In the genomic region with DNA sequence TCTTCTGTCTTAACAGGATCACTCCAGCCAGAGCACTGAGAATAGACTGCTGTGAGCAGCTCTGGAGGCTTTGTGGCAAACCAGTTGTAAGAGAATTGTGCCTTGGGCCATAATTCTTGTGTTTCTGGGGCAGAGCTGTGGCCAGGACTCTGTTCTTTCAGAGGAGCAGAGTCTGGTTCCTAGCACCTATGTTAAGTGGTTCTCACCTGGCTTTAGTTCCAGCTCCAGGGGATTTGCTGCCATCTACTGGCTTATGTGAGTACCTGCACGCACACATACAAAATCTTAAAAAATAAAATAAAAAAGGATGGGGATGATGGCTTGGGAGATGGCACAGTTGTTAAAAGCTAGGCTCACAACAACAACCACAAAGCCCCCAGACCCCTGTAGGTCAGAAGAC, we compare ENCODE assay signal across 9 mouse cellular contexts. TPM values are rescaled to one million over a fixed set of nuclear protein-coding genes. Genes with fewer than 3 reads are reported as not detected.
DNase-seq lines count a peak whose midpoint lies in the region; ATAC-seq and TF ChIP-seq lines count a peak whose summit lies in the region.
"Had no signal": no experiment of that assay in that cellular context is flagged by ENCODE, and none has a peak within 500 bp of the region (broad histone marks: within the 10 kb centered on the region; RNA-seq: fewer than 3 reads in every experiment).

No protein-coding gene starts in this region.

- TF ChIP-seq CTCF in layer of hippocampus, adult 2 months (conservative IDR thresholded peaks at IDR 0.05) = peak; percentile 72
- TF ChIP-seq CTCF in E14TG2a.4 (conservative IDR thresholded peaks at IDR 0.05; ENCODE audit: low read length) = peak; percentile 90
- peak; percentile 57 for TF ChIP-seq CTCF in bone marrow macrophage, adult 2 months (IDR thresholded peaks at IDR 0.05; ENCODE audit: low read depth, low read length)

- no peaks in the 10 kb centered on the region for H3K27me3 ChIP-seq in E14TG2a.4 (ENCODE audit: insufficient read depth, low read length)
- no peaks in the 10 kb centered on the region for H3K27me3 ChIP-seq in kidney, embryonic 15.5 days

- no peak for TF ChIP-seq POLR2A in bone marrow macrophage, adult 2 months (IDR thresholded peaks at IDR 0.05; ENCODE audit: borderline replicate concordance, low read depth, low read length)

- no peak overlapping the region for H3K4me3 ChIP-seq in layer of hippocampus, adult 2 months
- H3K4me3 ChIP-seq in E14TG2a.4 (replicated peaks; ENCODE audit: low read length) = no peak overlapping the region
- no peak overlapping the region for H3K4me3 ChIP-seq in bone marrow macrophage, adult 2 months (ENCODE audit: insufficient read depth, low read length)
- H3K4me3 ChIP-seq in kidney, embryonic 15.5 days (replicated peaks) = no peak overlapping the region

- no peaks in the 10 kb centered on the region for H3K9me3 ChIP-seq in E14TG2a.4 (ENCODE audit: low read length)
- no peaks in the 10 kb centered on the region for H3K9me3 ChIP-seq in kidney, embryonic 15.5 days (replicated peaks)

- no peaks in the 10 kb centered on the region for H3K36me3 ChIP-seq in E14TG2a.4 (ENCODE audit: insufficient read depth, low read length)
- no peaks in the 10 kb centered on the region for H3K36me3 ChIP-seq in kidney, embryonic 15.5 days

- H3K27ac ChIP-seq in layer of hippocampus, adult 2 months = no peak overlapping the region
- H3K27ac ChIP-seq in bone marrow macrophage, adult 2 months (ENCODE audit: insufficient read depth, low read depth, low read length) = no peak overlapping the region
- H3K27ac ChIP-seq in kidney, embryonic 15.5 days = no peak overlapping the region

- no peak overlapping the region for H3K9ac ChIP-seq in kidney, embryonic 15.5 days

- H3K4me1 ChIP-seq in E14TG2a.4 (replicated peaks; ENCODE audit: low read depth, low read length) = peaks cover 21% of the 10 kb centered on the region
- no peaks in the 10 kb centered on the region for H3K4me1 ChIP-seq in bone marrow macrophage, adult 2 months (ENCODE audit: control insufficient read depth, insufficient read depth, low read length)
- H3K4me1 ChIP-seq in kidney, embryonic 15.5 days = no peaks in the 10 kb centered on the region

- intact Hi-C loops in left cerebral cortex, postnatal 36 days (cut with DNase I) = no loop called here
- intact Hi-C loops in left cerebral cortex, postnatal 14 days (cut with DNase I) = no loop called here

- 47% methylated on average over 1 of the region's 1 CpGs for WGBS in kidney, embryonic 15.5 days

- ATAC-seq in megakaryocyte, adult 5-6 weeks (ENCODE audit: poor library complexity, severe bottlenecking) = peak; percentile 71
- ATAC-seq in kidney, embryonic 15.5 days (replicated peaks; ENCODE audit: low FRiP score) = no peak

- no peak overlapping the region for H3K4me2 ChIP-seq in kidney, embryonic 15.5 days

- no peak for DNase-seq in layer of hippocampus, adult 2 months (ENCODE audit: low spot score in 2 of 2)
- no peak for DNase-seq in layer of hippocampus, adult 9-11 months
- DNase-seq in left cerebral cortex, postnatal 36 days (ENCODE audit: low spot score in 2 of 2) = no peak
- DNase-seq in left cerebral cortex, postnatal 14 days (ENCODE audit: low spot score in 2 of 2) = no peak
- DNase-seq: kidney, postnatal 10 days had no signal

RNA-seq across cellular contexts. Expression of gene Bptf, which starts 27.1 kb away (rescaled TPM):
- 10 to 100 TPM; 69.3 to 76.2 TPM for total RNA-seq in layer of hippocampus, adult 2 months (2021)
- 38.2 and 39.4 TPM in 2 replicates for polyA plus RNA-seq in bone marrow macrophage, adult 2 months (2012; ENCODE audit: insufficient read depth, insufficient read length, missing spikeins)
- total RNA-seq in megakaryocyte, adult 5-6 weeks (2015) = 45.6 and 50.8 TPM in 2 replicates
- 35.9 and 43.4 TPM in 2 replicates for total RNA-seq in megakaryocyte, adult 5-6 weeks (2017)
- polyA plus RNA-seq in kidney, embryonic 15.5 days (2015; fragmentation: Nextera tagmentation; extraction: Ambion mirVana) = 31.4 and 35.0 TPM in 2 replicates
- 10 to 100 TPM; 56.4 to 71.3 TPM for total RNA-seq in left cerebral cortex, postnatal 36 days (2021)
- total RNA-seq in left cerebral cortex, postnatal 14 days (2021) = 10 to 100 TPM; 57.9 to 59.8 TPM

RNA-seq across cellular contexts. Expression of gene Nol11, which starts 30.1 kb away (rescaled TPM):
- total RNA-seq in layer of hippocampus, adult 2 months (2021) = 10 to 100 TPM; 25.9 to 26.4 TPM
- polyA plus RNA-seq in bone marrow macrophage, adult 2 months (2012; ENCODE audit: insufficient read depth, insufficient read length, missing spikeins) = 18.4 and 24.1 TPM in 2 replicates
- total RNA-seq in megakaryocyte, adult 5-6 weeks (2015) = 28.9 and 31.7 TPM in 2 replicates
- total RNA-seq in megakaryocyte, adult 5-6 weeks (2017) = 25.4 and 31.8 TPM in 2 replicates
- 58.1 and 59.2 TPM in 2 replicates for polyA plus RNA-seq in kidney, embryonic 15.5 days (2015; fragmentation: Nextera tagmentation; extraction: Ambion mirVana)
- total RNA-seq in left cerebral cortex, postnatal 36 days (2021) = 10 to 100 TPM; 22.9 to 27.6 TPM
- 10 to 100 TPM; 24.8 to 25.6 TPM for total RNA-seq in left cerebral cortex, postnatal 14 days (2021)
